Mouse (Mus musculus) v-Abl transformed pro-B cells (cell line): Measurements from ENCODE around the gene Gm29427.

Experiments used
- in situ Hi-C, 2 experiments: fragments of 400-800 bp; cut with MboI; formaldehyde crosslinking; loops; one replicate each; pipeline ENCODE4 v1.15.1; 2025; ENCODE audit not compliant: unreplicated experiment in 2 of 2

The Gm29427 gene

GRCm38 (mm10) chr1:130732706-130733658, 17.4 kb upstream of the Gm29427 start:
- in situ Hi-C loops: no loop called here

- in situ Hi-C loops: no loop called here
Observed at GRCm38 (mm10) chr1:130731741-130732337, 16.2 kb upstream of the Gm29427 start, which contains the start of gene AA986860. TSS of gene AA986860 (plus strand) at chr1:130731976.

DNA sequence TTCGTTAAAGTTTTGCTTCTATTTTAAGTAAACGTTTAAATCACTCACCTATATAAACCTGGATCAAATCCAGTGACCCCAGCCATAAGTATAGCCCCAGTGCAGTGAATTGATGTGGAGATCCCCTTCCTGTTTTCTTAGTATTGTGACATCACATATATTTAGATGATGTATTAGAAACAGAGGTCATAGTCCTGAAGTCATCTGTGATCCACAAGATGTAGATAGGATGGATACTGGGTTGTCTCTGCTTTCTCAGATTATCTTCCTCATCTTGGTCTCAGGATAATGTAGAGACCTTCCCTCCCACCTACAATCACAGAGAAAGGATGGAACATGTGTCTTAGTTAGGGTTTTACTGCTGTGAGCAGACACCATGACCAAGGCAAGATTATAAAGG, 13.6 kb upstream of the Gm29427 start, which contains the start of gene Pfkfb2:
TSS of gene Pfkfb2 (minus strand) at position 101 of the 400 bp plus-strand sequence.
- in situ Hi-C loops: no loop called here

DNA sequence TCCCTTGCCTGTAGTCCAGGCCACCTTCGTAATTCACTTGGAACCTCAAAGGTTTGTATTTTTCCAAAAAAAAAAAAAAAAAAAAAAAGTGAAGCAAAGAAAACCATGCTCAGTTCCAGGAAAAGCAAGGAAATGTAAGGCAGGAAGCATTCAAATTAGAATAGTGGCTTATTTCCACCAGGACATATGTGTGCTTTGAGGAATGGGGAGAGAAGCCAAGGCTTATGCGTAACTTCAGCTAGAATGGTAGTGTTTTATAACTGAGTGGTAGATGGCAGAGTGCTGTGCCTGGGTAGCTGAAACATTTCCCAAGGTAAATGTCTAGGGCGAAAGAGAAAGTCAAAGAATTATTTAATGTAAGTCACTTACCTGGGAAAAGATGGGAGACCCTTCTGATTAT, 13.1 kb upstream of the Gm29427 start:
- in situ Hi-C loops: no loop called here

GRCm38 (mm10) chr1:130728070-130728469, 12.5 kb upstream of the Gm29427 start:
- in situ Hi-C loops: no loop called here

GRCm38 (mm10) chr1:130726396-130726795, 10.8 kb upstream of the Gm29427 start:
- in situ Hi-C loops: no loop called here

- in situ Hi-C loops: no loop called here
Observed at GRCm38 (mm10) chr1:130724206-130724605, 8.6 kb upstream of the Gm29427 start.

DNA sequence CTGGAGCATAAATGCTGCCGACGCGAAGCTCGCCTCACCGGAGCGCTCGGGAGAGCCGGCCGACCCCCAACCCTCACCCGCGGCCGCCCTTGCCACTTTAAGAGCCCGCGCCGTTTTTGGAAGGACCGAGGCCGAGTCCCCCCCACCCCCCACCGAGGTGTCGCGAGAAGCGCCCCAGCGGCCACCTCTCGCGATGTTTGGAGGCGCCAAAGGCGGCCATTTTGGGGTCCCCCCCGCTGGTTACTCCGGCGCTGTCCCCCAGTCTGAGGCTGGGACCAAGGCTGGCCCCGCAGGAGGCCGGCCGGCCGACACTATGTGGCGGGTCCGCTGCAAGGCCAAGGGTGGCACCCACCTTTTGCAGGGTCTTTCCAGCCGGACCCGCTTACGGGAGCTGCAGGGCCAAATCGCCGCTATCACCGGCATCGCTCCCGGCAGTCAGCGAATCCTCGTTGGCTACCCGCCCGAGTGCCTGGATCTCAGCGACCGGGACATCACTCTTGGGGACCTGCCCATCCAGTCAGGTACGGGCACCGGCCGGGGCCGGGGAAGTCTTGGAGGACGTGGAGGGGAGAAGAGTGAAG, 1.8 kb upstream of the Gm29427 start, which contains the start of gene Yod1:
TSS of gene Yod1 (plus strand) at position 37 of the 581 bp plus-strand sequence.
- in situ Hi-C loops: no loop called here

GRCm38 (mm10) chr1:130716513-130717290, 1.1 kb upstream of the Gm29427 start:
- in situ Hi-C loops: no loop called here

DNA sequence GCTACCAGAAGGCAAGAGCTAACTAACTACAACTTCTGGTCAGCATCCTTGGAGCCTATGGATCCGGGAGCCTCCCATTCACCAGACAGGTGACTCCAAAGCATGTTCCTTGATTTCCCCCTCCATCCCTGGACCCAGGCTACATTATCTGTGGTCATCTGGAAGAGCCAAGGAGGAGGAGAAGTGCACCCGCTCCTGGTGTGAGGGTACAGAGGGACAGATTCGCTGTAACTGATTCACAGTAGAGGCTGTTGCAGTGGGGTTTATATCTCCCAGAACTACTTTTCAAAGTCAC, 566 bp upstream of the Gm29427 start:
- in situ Hi-C loops: no loop called here

DNA sequence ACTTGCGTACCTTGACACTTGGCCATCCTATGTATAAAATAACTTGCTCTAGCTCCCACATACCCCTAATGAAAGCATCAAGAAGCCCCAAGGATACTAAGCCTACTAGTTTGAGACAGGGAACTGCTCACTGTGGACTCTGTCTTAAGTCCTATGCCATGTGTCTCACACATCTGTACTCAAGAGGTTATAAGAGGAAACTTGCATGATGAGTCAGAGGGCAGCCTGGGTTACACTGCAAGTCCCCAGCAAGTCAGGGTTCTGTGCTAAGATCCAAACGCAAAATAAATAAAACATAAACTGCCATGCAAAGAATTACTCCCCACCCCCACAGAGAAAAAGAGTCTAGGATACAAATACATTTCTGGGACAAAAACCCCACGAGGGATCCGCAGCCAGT, 1.6 kb downstream of the Gm29427 start:
- in situ Hi-C loops: no loop called here

DNA sequence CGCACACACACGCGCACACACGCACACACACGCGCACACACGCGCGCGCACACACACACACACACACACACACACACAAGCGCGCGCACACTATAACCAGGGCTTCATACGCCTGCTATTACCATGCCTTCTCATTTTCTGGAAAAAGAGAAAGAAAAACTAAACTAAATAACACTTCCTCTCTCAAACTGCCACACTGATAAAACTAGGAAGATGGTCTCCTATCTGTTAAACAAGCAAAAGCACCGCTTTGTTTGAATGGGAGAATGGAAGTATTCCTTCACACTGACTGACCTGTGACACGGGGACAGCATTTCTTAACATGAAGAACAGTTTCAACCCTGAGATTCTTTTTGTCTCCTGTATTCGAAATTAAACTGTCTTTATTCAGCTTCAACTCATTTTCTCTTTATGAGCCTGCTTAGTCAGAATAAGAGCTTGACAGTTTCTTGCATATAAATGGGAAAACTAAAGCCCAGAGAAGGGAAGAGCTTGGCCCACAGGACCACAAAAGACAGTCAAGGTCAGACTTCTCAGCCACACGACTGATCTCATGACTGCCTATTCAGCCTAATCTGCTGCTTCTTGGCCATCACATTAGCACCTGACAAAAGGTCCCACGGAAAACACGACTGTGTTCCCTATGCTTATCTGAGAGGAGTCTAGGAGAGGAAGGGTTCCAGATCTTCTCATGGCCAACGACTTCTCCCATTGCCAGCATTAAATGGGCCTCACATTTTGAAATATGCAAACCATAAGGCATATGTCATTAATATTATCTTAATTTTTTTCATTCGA, 5.1 kb downstream of the Gm29427 start:
- in situ Hi-C loops: no loop called here

DNA sequence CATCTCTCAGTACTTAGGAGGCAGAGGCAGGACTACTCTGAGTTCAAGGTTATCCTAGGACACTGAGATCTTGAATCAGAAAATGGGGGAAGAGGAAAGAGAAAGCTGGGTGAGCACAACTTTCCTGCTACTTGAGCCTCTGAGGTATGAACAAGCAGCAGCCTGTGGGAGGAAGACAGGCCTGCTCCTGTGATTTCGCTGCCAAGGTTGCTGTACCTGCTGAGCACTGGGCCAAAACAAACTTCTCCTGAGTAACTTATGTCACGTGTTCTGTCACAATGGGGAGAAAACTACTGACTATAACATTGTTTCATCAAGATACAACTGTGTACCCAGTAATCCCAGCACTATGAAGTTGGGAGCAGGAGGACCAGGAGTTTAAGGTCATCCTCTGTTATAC, 12.0 kb downstream of the Gm29427 start:
- in situ Hi-C loops: no loop called here

GRCm38 (mm10) chr1:130701976-130702375, 13.6 kb downstream of the Gm29427 start:
- in situ Hi-C loops: no loop called here

DNA sequence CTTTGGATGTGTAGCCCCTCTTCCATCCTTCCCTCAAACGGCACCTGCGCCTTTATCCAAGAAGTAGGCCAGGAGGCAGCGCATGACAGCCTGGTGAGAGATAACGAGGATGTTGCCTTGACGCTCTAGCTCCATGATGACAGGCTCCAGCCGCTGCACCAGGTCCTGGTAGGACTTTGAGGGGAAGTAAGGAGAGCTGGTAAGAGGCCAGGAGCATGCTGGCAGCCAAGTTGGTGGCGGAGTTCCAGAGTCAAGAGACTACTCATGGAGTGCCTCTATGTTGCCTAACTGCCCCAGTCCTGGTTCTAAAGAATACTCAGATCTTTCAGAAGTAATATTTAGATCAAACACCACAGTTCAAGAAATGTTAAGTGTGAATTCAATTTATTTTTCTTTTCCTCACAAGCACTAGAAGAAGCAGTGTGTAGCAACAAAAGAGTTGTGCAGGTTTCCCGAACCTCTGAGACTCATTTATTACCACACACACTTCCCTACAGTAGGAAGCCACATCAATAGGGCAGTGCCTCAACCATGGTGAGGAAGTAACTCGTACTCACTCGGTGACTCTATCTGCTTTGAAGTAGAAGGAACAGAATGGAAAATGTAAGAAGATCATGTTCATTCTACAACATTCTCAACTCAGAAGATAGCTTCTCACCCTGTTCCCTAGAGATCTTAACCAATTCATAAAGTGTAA, 15.5 kb downstream of the Gm29427 start:
- in situ Hi-C loops: loop anchor here in 1 of 2 experiments (25.0 kb wide), 1 partner anchor 362 kb away; no protein-coding TSS in a partner anchor

- in situ Hi-C loops: loop anchor here in 1 of 2 experiments (25.0 kb wide), 1 partner anchor 364 kb away; no protein-coding TSS in a partner anchor
Observed at GRCm38 (mm10) chr1:130698601-130699000, 17.0 kb downstream of the Gm29427 start.

GRCm38 (mm10) chr1:130683905-130684304, 31.7 kb downstream of the Gm29427 start:
- in situ Hi-C loops: loop anchor here in 1 of 2 experiments (25.0 kb wide), 1 partner anchor 378 kb away; no protein-coding TSS in a partner anchor

GRCm38 (mm10) chr1:130681656-130682413, 33.8 kb downstream of the Gm29427 start:
- in situ Hi-C loops: loop anchor here in 1 of 2 experiments (25.0 kb wide), 1 partner anchor 380 kb away; no protein-coding TSS in a partner anchor
